Mouse (Mus musculus): Measurements from ENCODE around the gene Satb1. TPM values are rescaled to one million over a fixed set of nuclear protein-coding genes. Genes with fewer than 3 reads are reported as not detected.

The Satb1 gene
- 21.2 and 39.7 TPM in 2 replicates for total RNA-seq (2021)
- long read RNA-seq, experiment 1, full-length matches to known transcripts, result 22 of 41 reads
- long read RNA-seq, experiment 1, partial matches to known transcripts, result 3 of 41 reads
- long read RNA-seq, experiment 1, other reads (novel, unspliced or antisense), result 16 of 41 reads
- long read RNA-seq, experiment 2, full-length matches to known transcripts, result 3 of 5 reads
- long read RNA-seq, experiment 2, partial matches to known transcripts, result 1 of 5 reads
- long read RNA-seq, experiment 2, other reads (novel, unspliced or antisense), result 1 of 5 reads

- DNase-seq, result peak; percentile 81
Observed at GRCm38 (mm10) chr17:51832900-51833577, at the start of gene Satb1. Gene Satb1 (minus strand): TSS chr17:51833290.

- no peak for DNase-seq
Observed at GRCm38 (mm10) chr17:51882566-51882965, 49.5 kb upstream of the Satb1 start.

- no peak for DNase-seq
Observed at GRCm38 (mm10) chr17:51880895-51881622, 48.0 kb upstream of the Satb1 start.

- no peak for DNase-seq
Observed at GRCm38 (mm10) chr17:51880221-51880620, 47.1 kb upstream of the Satb1 start.

GRCm38 (mm10) chr17:51879736-51880135 is 46.6 kb upstream of the Satb1 start:
- no peak for DNase-seq

- DNase-seq, result no peak
Observed at GRCm38 (mm10) chr17:51879171-51879570, 46.1 kb upstream of the Satb1 start.

- DNase-seq, result peak; percentile 7
Observed at GRCm38 (mm10) chr17:51876471-51876870, 43.4 kb upstream of the Satb1 start.

GRCm38 (mm10) chr17:51857616-51858015 is 24.5 kb upstream of the Satb1 start:
- DNase-seq, result no peak

- DNase-seq, result no peak
Observed at GRCm38 (mm10) chr17:51856332-51856731, 23.2 kb upstream of the Satb1 start.

GRCm38 (mm10) chr17:51855261-51855660 is 22.2 kb upstream of the Satb1 start:
- no peak for DNase-seq

GRCm38 (mm10) chr17:51853952-51854351 is 20.9 kb upstream of the Satb1 start:
- DNase-seq, result no peak

- no peak for DNase-seq
Observed at GRCm38 (mm10) chr17:51840596-51840995, 7.5 kb upstream of the Satb1 start.

GRCm38 (mm10) chr17:51839484-51839883 is 6.4 kb upstream of the Satb1 start:
- no peak for DNase-seq

GRCm38 (mm10) chr17:51836901-51837300 is 3.8 kb upstream of the Satb1 start:
- DNase-seq, result no peak

GRCm38 (mm10) chr17:51836243-51836642 is 3.2 kb upstream of the Satb1 start:
- DNase-seq, result no peak

GRCm38 (mm10) chr17:51833578-51834361 is 680 bp upstream of the Satb1 start:
- no peak for DNase-seq

- peak; percentile 59 for DNase-seq
Observed at GRCm38 (mm10) chr17:51832421-51832875, 642 bp downstream of the Satb1 start.

- DNase-seq, result peak; percentile 27
Observed at GRCm38 (mm10) chr17:51831702-51832420, 1.2 kb downstream of the Satb1 start.

GRCm38 (mm10) chr17:51831121-51831701 is 1.9 kb downstream of the Satb1 start:
- no peak for DNase-seq

- DNase-seq, result no peak
Observed at GRCm38 (mm10) chr17:51829436-51829835, 3.7 kb downstream of the Satb1 start.

GRCm38 (mm10) chr17:51827922-51828410 is 5.1 kb downstream of the Satb1 start:
- DNase-seq, result no peak
